Mouse (Mus musculus) T-helper 17 cell (primary cell): Measurements from ENCODE around the gene Tax1bp1.

Experiments
- in situ Hi-C, 2 experiments: fragments of 300-600 bp; cut with MboI, MseI; formaldehyde crosslinking; loops; 1 replicate in 1 of 2; 2 replicates in 1 of 2; pipeline ENCODE4 v1.15.1; 2025; ENCODE audit warnings: high pct_unique_total_duplicates in 2 of 2

Gene Tax1bp1

DNA sequence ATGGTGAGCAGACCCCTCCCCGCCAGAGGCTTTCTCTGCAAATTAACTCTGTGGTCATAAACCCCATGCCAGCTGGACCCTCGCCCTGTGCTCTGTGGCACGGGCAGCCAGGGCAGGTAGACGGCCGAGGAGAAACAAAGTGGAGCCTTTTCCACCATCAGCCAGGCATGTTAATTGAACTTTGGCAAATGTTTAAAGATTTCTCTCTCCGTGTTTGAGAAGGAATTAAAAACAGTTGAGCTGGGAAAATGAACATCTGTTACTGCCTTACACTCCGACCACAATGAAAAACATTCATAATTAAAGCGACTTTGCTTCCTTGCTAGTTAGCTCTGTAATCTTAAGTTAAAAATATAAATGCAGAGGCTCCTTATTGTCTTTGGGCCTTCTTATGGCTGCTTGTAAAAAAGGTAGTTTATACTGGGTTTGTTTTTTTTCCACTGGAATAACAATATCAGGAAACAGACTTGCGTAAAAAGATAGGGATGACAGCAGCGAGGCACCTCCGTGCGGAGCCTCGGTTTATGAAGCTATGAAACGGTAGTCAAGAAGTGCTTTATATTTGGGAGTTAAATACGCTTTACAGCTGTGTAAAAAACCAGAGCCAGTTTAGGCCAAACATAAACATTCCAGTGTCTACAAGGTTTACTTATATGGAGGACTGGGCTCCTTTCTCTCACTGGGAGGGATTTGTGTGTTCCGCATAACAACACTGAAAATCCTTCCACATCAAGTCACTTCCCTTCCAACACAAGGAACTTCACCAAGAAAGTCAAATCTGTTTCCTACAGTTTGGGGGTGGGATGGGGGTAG lies 81.7 kb downstream of the Tax1bp1 start:
- in situ Hi-C loops = no loop called here

- in situ Hi-C loops = no loop called here
Observed at GRCm38 (mm10) chr6:52796035-52796598, 82.6 kb downstream of the Tax1bp1 start.

DNA sequence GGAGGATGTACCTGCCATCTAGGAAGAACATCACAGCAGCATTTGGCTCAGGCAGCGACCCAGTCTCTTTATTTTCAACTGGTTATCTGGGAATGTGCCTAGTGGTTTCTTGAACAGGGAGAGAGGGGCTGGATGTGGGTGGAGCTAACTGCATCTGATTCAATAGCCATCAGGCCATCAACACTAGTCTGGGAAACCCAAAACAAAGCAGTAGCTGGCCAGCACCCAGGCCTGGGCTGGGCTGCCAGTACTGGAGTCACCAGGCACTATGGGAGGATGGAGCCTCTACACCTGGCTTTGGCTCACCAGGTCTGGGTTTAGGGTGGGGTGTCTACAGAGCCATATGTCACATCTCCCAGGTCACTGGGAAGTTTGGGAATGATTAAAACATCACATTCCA lies 83.2 kb downstream of the Tax1bp1 start:
- in situ Hi-C loops = no loop called here

GRCm38 (mm10) chr6:52797252-52797800 lies 83.8 kb downstream of the Tax1bp1 start:
- in situ Hi-C loops = no loop called here

- in situ Hi-C loops = no loop called here
Observed at GRCm38 (mm10) chr6:52802181-52802580, 88.7 kb downstream of the Tax1bp1 start.

- in situ Hi-C loops = no loop called here
Observed at GRCm38 (mm10) chr6:52805237-52805856, 91.8 kb downstream of the Tax1bp1 start.
